Comparison of ENCODE assay signal across 14 mouse cellular contexts in genomic region chr17:34949553-34949969, GRCm38 (mm10). TPM values are rescaled to one million over a fixed set of nuclear protein-coding genes. Genes with fewer than 3 reads are reported as not detected.
DNase-seq lines count a peak whose midpoint lies in the region; ATAC-seq and TF ChIP-seq lines count a peak whose summit lies in the region.
"Had no signal": no experiment of that assay in that cellular context is flagged by ENCODE, and none has a peak within 500 bp of the region (broad histone marks: within the 10 kb centered on the region; RNA-seq: fewer than 3 reads in every experiment).

No protein-coding gene starts in this region.

- H3K9me3 ChIP-seq in E14TG2a.4 (ENCODE audit: low read length), result no peaks in the 10 kb centered on the region
- H3K9me3 ChIP-seq in embryonic facial prominence, embryonic 10.5 days, result no peaks in the 10 kb centered on the region
- no peaks in the 10 kb centered on the region for H3K9me3 ChIP-seq in liver, embryonic 12.5 days (replicated peaks)

- DNase-seq in kidney, adult 2 months, result no peak
- DNase-seq in kidney, postnatal 14 days, result no peak
- DNase-seq in embryonic facial prominence, embryonic 10.5 days (ENCODE audit: low spot score), result peak; percentile 53
- no peak for DNase-seq in gastrocnemius, adult 18-20 months (ENCODE audit: low spot score)
- no peak for DNase-seq in adrenal gland, adult 2 months
- DNase-seq: heart, adult 11 months; kidney, adult 11 months; thymus, postnatal 4 days had no signal

- TF ChIP-seq POLR2A in kidney, adult 2 months (IDR thresholded peaks at IDR 0.05; ENCODE audit: low read depth, low read length), result no peak

- no peak for TF ChIP-seq CTCF in kidney, adult 2 months (conservative IDR thresholded peaks at IDR 0.05; ENCODE audit: insufficient read depth, insufficient read length, low read depth, low read length)
- no peak for TF ChIP-seq CTCF in E14TG2a.4 (conservative IDR thresholded peaks at IDR 0.05; ENCODE audit: low read length)

- peak overlapping the region; percentile 36 for H3K9ac ChIP-seq in liver, embryonic 12.5 days

- peak overlapping the region; percentile 29; the same call in 1 of the 2 replicates for H3K27ac ChIP-seq in kidney, adult 2 months (ENCODE audit: insufficient read depth, low read depth, low read length)
- peak overlapping the region; percentile 98; the same call in 1 of the 2 replicates for H3K27ac ChIP-seq in embryonic facial prominence, embryonic 10.5 days (replicated peaks)
- H3K27ac ChIP-seq in liver, embryonic 12.5 days, result peak overlapping the region; percentile 94

- H3K27me3 ChIP-seq in kidney, adult 2 months (replicated peaks; ENCODE audit: control insufficient read depth, insufficient read depth, low read length), result no peaks in the 10 kb centered on the region
- H3K27me3 ChIP-seq in E14TG2a.4 (ENCODE audit: insufficient read depth, low read length), result no peaks in the 10 kb centered on the region
- peaks cover 3% of the 10 kb centered on the region; the same call in 1 of the 2 replicates for H3K27me3 ChIP-seq in embryonic facial prominence, embryonic 10.5 days (replicated peaks; ENCODE audit: low read depth, poor library complexity, severe bottlenecking)
- H3K27me3 ChIP-seq in liver, embryonic 12.5 days (replicated peaks), result peaks cover 2% of the 10 kb centered on the region; the same call in 1 of the 2 replicates
- H3K27me3 ChIP-seq: Patski had no signal

- WGBS in kidney, adult 2 months, result 63% methylated on average over 4 of the region's 4 CpGs
- 32% methylated on average over 4 of the region's 4 CpGs for WGBS in embryonic facial prominence, embryonic 10.5 days
- WGBS in liver, embryonic 12.5 days (ENCODE audit: insufficient replicate concordance), result 14% methylated on average over 4 of the region's 4 CpGs

- peaks cover 25% of the 10 kb centered on the region for H3K4me1 ChIP-seq in kidney, adult 2 months (ENCODE audit: control insufficient read depth, insufficient read depth, low read length)
- peaks cover 21% of the 10 kb centered on the region for H3K4me1 ChIP-seq in E14TG2a.4 (replicated peaks; ENCODE audit: low read depth, low read length)
- H3K4me1 ChIP-seq in embryonic facial prominence, embryonic 10.5 days, result peaks cover 9% of the 10 kb centered on the region
- H3K4me1 ChIP-seq in liver, embryonic 12.5 days, result peaks cover 31% of the 10 kb centered on the region

- H3K36me3 ChIP-seq in kidney, adult 2 months (ENCODE audit: control insufficient read depth, insufficient read depth, low read length), result no peaks in the 10 kb centered on the region
- peaks cover 28% of the 10 kb centered on the region for H3K36me3 ChIP-seq in E14TG2a.4 (ENCODE audit: insufficient read depth, low read length)
- peaks cover 26% of the 10 kb centered on the region for H3K36me3 ChIP-seq in embryonic facial prominence, embryonic 10.5 days (replicated peaks)
- peaks cover 25% of the 10 kb centered on the region for H3K36me3 ChIP-seq in liver, embryonic 12.5 days

- no peak overlapping the region for H3K4me3 ChIP-seq in kidney, adult 2 months (ENCODE audit: insufficient read depth, low read depth, low read length)
- H3K4me3 ChIP-seq in E14TG2a.4 (replicated peaks; ENCODE audit: low read length), result peak overlapping the region; percentile 96
- H3K4me3 ChIP-seq in embryonic facial prominence, embryonic 10.5 days, result peak overlapping the region; percentile 82
- H3K4me3 ChIP-seq in liver, embryonic 12.5 days, result 0 out of 2 replicates have a peak overlapping the region, but pooled peaks have one; percentile 83

- peak overlapping the region; percentile 88; the same call in 1 of the 2 replicates for H3K4me2 ChIP-seq in liver, embryonic 12.5 days

- ATAC-seq in liver, embryonic 12.5 days, result peak; percentile 54
- no peak for ATAC-seq in megakaryocyte, adult 5-6 weeks (ENCODE audit: poor library complexity, severe bottlenecking)
- ATAC-seq: Patski had no signal

RNA-seq across cellular contexts. Expression of gene Hspa1b, which starts 9.5 kb away (rescaled TPM):
- 38.8 and 56.5 TPM in 2 replicates for polyA plus RNA-seq in kidney, adult 2 months (2012; rRNA removed)
- polyA plus RNA-seq in embryonic facial prominence, embryonic 10.5 days (2016; fragmentation: Nextera tagmentation; extraction: Ambion mirVana), result 0.13 and 0.15 TPM in 2 replicates
- polyA plus RNA-seq in liver, embryonic 12.5 days (2016; fragmentation: Nextera tagmentation; extraction: Ambion mirVana), result 0.11 and 0.21 TPM in 2 replicates
- total RNA-seq in megakaryocyte, adult 5-6 weeks (2015), result 14.9 and 22.6 TPM in 2 replicates
- total RNA-seq in megakaryocyte, adult 5-6 weeks (2017), result 23.0 and 30.6 TPM in 2 replicates
- 10 to 100 TPM; 11.4 to 94.8 TPM for total RNA-seq in gastrocnemius, adult 18-20 months (2021)
- 100 to 1,000 TPM in 1 of 2 experiments, 10 to 100 TPM in 1; 36.3 to 634 TPM for total RNA-seq in adrenal gland, adult 2 months (2021)
- 48.4 and 85.4 TPM in 2 replicates for polyA plus RNA-seq in adrenal gland, adult 2 months (2012; rRNA removed)

RNA-seq across cellular contexts. Expression of gene Neu1, which starts 18.5 kb away (rescaled TPM):
- polyA plus RNA-seq in kidney, adult 2 months (2012; rRNA removed), result 448 and 498 TPM in 2 replicates
- 14.0 and 19.3 TPM in 2 replicates for polyA plus RNA-seq in embryonic facial prominence, embryonic 10.5 days (2016; fragmentation: Nextera tagmentation; extraction: Ambion mirVana)
- polyA plus RNA-seq in liver, embryonic 12.5 days (2016; fragmentation: Nextera tagmentation; extraction: Ambion mirVana), result 16.9 and 17.3 TPM in 2 replicates
- total RNA-seq in megakaryocyte, adult 5-6 weeks (2015), result 18.1 and 22.9 TPM in 2 replicates
- total RNA-seq in megakaryocyte, adult 5-6 weeks (2017), result 23.4 and 23.7 TPM in 2 replicates
- total RNA-seq in gastrocnemius, adult 18-20 months (2021), result 10 to 100 TPM in 1 of 2 experiments, 1 to 10 TPM in 1; 9.1 to 10.2 TPM
- total RNA-seq in adrenal gland, adult 2 months (2021), result 10 to 100 TPM; 24.0 to 25.3 TPM
- polyA plus RNA-seq in adrenal gland, adult 2 months (2012; rRNA removed), result 47.2 and 52.8 TPM in 2 replicates

RNA-seq across cellular contexts. Expression of gene Gm20481, which starts 20.2 kb away (rescaled TPM):
- not detected in 2 replicates for polyA plus RNA-seq in kidney, adult 2 months (2012; rRNA removed)
- polyA plus RNA-seq in embryonic facial prominence, embryonic 10.5 days (2016; fragmentation: Nextera tagmentation; extraction: Ambion mirVana), result not detected in 2 replicates
- 0.73 TPM in 1 of 2 replicates, not detected in the other for polyA plus RNA-seq in liver, embryonic 12.5 days (2016; fragmentation: Nextera tagmentation; extraction: Ambion mirVana)
- total RNA-seq in megakaryocyte, adult 5-6 weeks (2015), result not detected in 2 replicates
- not detected in 2 replicates for total RNA-seq in megakaryocyte, adult 5-6 weeks (2017)
- total RNA-seq in gastrocnemius, adult 18-20 months (2021), result not detected
- total RNA-seq in adrenal gland, adult 2 months (2021), result under 1 TPM in 1 of 2 experiments, not detected in 1; 0.58 TPM
- polyA plus RNA-seq in adrenal gland, adult 2 months (2012; rRNA removed), result 1.1 and 1.2 TPM in 2 replicates
- total RNA-seq: monocyte, adult 5-6 weeks had no signal
- polyA plus RNA-seq: limb, embryonic 14.5 days had no signal

RNA-seq across cellular contexts. Expression of gene Hspa1a, which starts 22.4 kb away (rescaled TPM):
- 23.4 and 31.5 TPM in 2 replicates for polyA plus RNA-seq in kidney, adult 2 months (2012; rRNA removed)
- polyA plus RNA-seq in embryonic facial prominence, embryonic 10.5 days (2016; fragmentation: Nextera tagmentation; extraction: Ambion mirVana), result 1.3 and 1.9 TPM in 2 replicates
- 2.8 and 5.0 TPM in 2 replicates for polyA plus RNA-seq in liver, embryonic 12.5 days (2016; fragmentation: Nextera tagmentation; extraction: Ambion mirVana)
- total RNA-seq in megakaryocyte, adult 5-6 weeks (2015), result 10.8 and 12.4 TPM in 2 replicates
- 29.2 and 32.0 TPM in 2 replicates for total RNA-seq in megakaryocyte, adult 5-6 weeks (2017)
- total RNA-seq in gastrocnemius, adult 18-20 months (2021), result 10 to 100 TPM; 16.6 to 99.8 TPM
- total RNA-seq in adrenal gland, adult 2 months (2021), result 100 to 1,000 TPM in 1 of 2 experiments, 10 to 100 TPM in 1; 16.3 to 253 TPM
- 37.1 and 55.2 TPM in 2 replicates for polyA plus RNA-seq in adrenal gland, adult 2 months (2012; rRNA removed)

RNA-seq across cellular contexts. Expression of gene Hspa1l, which starts 22.9 kb away (rescaled TPM):
- polyA plus RNA-seq in kidney, adult 2 months (2012; rRNA removed), result 0.33 and 0.58 TPM in 2 replicates
- 1.1 TPM in 2 replicates for polyA plus RNA-seq in embryonic facial prominence, embryonic 10.5 days (2016; fragmentation: Nextera tagmentation; extraction: Ambion mirVana)
- polyA plus RNA-seq in liver, embryonic 12.5 days (2016; fragmentation: Nextera tagmentation; extraction: Ambion mirVana), result 0.38 and 0.49 TPM in 2 replicates
- not detected in 2 replicates for total RNA-seq in megakaryocyte, adult 5-6 weeks (2015)
- 0.22 TPM in 1 of 2 replicates, not detected in the other for total RNA-seq in megakaryocyte, adult 5-6 weeks (2017)
- 10 to 100 TPM; 31.8 to 33.6 TPM for total RNA-seq in gastrocnemius, adult 18-20 months (2021)
- total RNA-seq in adrenal gland, adult 2 months (2021), result under 1 TPM; 0.28 to 0.29 TPM
- 0.11 and 0.17 TPM in 2 replicates for polyA plus RNA-seq in adrenal gland, adult 2 months (2012; rRNA removed)

Comparison
In these comparisons a context has a peak if more than half of its experiments do, and no peak if none do; other contexts are left out.
1. H3K27ac ChIP-seq: peak in every context shown above with its lines; median percentile 98 in embryonic facial prominence, embryonic 10.5 days; 94 in liver, embryonic 12.5 days; 29 in kidney, adult 2 months.
2. RNA of gene Hspa1b, which starts 9.5 kb away (polyA plus RNA-seq): 48.4 to 85.4 TPM in adrenal gland, adult 2 months and 38.8 to 56.5 TPM in kidney, adult 2 months; 0.11 to 0.21 TPM in liver, embryonic 12.5 days and 0.13 to 0.15 TPM in embryonic facial prominence, embryonic 10.5 days; every median in the first group is over 10 times any median in the second.